Mouse (Mus musculus) liver, embryonic 13.5 days (tissue): ENCODE measurements around the gene Stk31. TPM values are rescaled to one million over a fixed set of nuclear protein-coding genes. Genes with fewer than 3 reads are reported as not detected.
"Not testable (repeated sequence)": the region's sequence is repeated elsewhere in the genome, so short reads cannot be mapped to it uniquely, and the experiment has no call there.

ENCODE experiments used
- ATAC-seq: fragments of 200-750 bp; cut with Nextera tagmentation; 2 replicates; pipeline ENCODE4 v1.8.0; 2017; ENCODE audit warnings: low read depth, mild to moderate bottlenecking, moderate number of reproducible peaks, moderate library complexity
- DNase-seq: peaks from one replicate; pipeline ENCODE4 v3.0.0; 2022
- H3K27ac ChIP-seq: fragments of 300-500 bp; sonication (generic); 2 replicates; pipeline ENCODE4 v1.5.1; 2015; ENCODE audit warnings: moderate library complexity, mild to moderate bottlenecking, inconsistent platforms
- H3K27me3 ChIP-seq: fragments of 300-500 bp; sonication (generic); 2 replicates; pipeline ENCODE4 v1.6.1; 2015; ENCODE audit warnings: mild to moderate bottlenecking, inconsistent platforms
- H3K36me3 ChIP-seq: fragments of 300-500 bp; sonication (generic); 2 replicates; pipeline ENCODE4 v1.6.1; 2015; ENCODE audit warnings: mild to moderate bottlenecking, inconsistent platforms
- H3K4me1 ChIP-seq: fragments of 300-500 bp; sonication (generic); replicated peaks from 2 replicates; pipeline ENCODE4 v1.6.1; 2015; ENCODE audit warnings: inconsistent platforms
- H3K4me2 ChIP-seq: fragments of 300-500 bp; sonication (generic); 2 replicates; pipeline ENCODE4 v1.6.1; 2015; ENCODE audit warnings: inconsistent platforms, mild to moderate bottlenecking, moderate library complexity
- H3K4me3 ChIP-seq: fragments of 300-500 bp; sonication (generic); replicated peaks from 2 replicates; pipeline ENCODE4 v1.5.1; 2015; ENCODE audit warnings: mild to moderate bottlenecking, inconsistent platforms
- H3K9ac ChIP-seq: fragments of 300-500 bp; sonication (generic); 2 replicates; pipeline ENCODE4 v1.6.1; 2015; ENCODE audit warnings: mild to moderate bottlenecking, inconsistent platforms
- H3K9me3 ChIP-seq: fragments of 300-500 bp; sonication (generic); replicated peaks from 2 replicates; pipeline ENCODE4 v1.6.1; 2016; ENCODE audit warnings: inconsistent platforms
- WGBS: fragments of 180-500 bp; shearing (Covaris S2); methylation state at CpG from one replicate; pipeline ENCODE4 v1.1.7; 2015; ENCODE audit not compliant: insufficient replicate concordance; 5-methylcytosine and 5-hydroxymethylcytosine counted together
- polyA plus RNA-seq: library from polyadenylated mRNA; unstranded; fragments of >200 nt; fragmentation: Nextera tagmentation; extraction: Ambion mirVana; gene quantifications from 2 replicates; pipeline ENCODE4 v1.2.1, GENCODE M21; 2015

Gene Stk31
- polyA plus RNA-seq, 1 experiment from 2014 or later: not detected

DNA sequence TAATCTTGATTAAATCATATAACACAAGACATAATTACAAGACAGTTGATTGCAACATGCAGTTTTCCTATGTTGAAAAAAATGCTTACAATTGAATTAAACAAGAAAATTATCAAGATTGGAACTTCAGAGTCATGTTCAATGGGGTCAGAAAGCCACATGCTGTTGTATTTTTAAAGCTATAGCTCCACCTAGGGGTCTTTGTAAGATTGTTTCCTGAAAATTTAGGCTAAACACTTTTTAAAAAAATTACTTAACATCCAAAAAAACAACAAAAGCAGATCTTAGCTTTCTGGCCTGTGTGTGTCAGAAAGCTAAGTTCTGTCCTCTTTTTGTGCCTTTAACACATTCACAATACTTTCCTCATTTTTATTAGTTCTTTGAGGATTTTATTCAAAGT is 3.0 kb downstream of the Stk31 start:
- Histone ChIP-seq H3K9me3 (no peaks in the 10 kb centered on the region), H3K27me3 (no peaks in the 10 kb centered on the region), H3K4me1 (no peaks in the 10 kb centered on the region), H3K4me2 (no peak overlapping the region), H3K4me3 (no peak overlapping the region), H3K27ac (no peak overlapping the region), H3K9ac (no peak overlapping the region), H3K36me3 (no peaks in the 10 kb centered on the region)
- no peak for ATAC-seq
- no peak for DNase-seq

DNA sequence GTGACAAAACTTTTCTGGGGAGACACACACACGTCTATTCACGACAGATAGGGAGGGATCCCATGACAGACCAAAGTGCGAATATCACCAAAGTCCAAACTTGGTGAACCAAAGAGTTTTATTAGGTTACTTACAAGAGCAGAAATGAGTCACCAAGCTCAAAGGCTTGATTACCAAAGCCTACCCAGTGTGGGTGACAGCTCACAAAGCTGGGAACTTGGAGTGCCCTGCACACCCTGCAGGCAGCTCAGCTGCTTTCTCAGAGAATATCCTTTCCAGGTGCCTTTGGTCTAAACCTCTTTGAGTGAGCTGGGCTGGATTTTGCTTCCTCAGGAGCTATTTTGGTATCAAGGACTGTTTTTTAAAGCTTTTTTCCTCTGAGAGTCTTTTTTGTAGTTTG is 15.4 kb downstream of the Stk31 start:
- WGBS: 70% methylated on average over 3 of the region's 3 CpGs
- no peaks in the 10 kb centered on the region for H3K27me3 ChIP-seq
- H3K9ac ChIP-seq: no peak overlapping the region
- no peaks in the 10 kb centered on the region for H3K36me3 ChIP-seq
- H3K4me1 ChIP-seq: no peaks in the 10 kb centered on the region
- ATAC-seq (no peak), DNase-seq (no peak)
- no peak overlapping the region for H3K4me3 ChIP-seq
- H3K27ac ChIP-seq: no peak overlapping the region
- H3K4me2 ChIP-seq: no peak overlapping the region
- no peaks in the 10 kb centered on the region for H3K9me3 ChIP-seq

DNA sequence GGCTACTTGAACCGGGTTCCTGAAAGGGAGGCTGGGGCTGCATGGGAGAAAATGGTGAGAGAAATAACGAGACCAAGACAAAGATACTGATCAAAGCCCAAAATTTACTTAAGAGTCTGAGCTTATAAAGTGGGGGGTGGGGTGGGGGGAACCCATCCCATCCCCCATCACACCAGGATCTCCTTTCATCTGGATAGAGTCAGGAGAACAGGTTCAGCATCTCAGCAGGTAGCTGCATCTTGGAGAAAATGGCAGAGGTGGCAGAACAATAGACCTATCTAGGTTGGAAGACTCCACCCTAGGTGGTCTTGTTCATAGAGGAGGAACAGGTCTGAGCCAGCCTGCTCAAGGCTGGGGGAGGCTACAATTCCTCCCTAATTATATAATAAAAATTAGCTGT is 17.6 kb downstream of the Stk31 start:
- 58% methylated on average over 2 of the region's 2 CpGs for WGBS
- H3K9me3 ChIP-seq, H3K27ac ChIP-seq, H3K27me3 ChIP-seq, H3K4me3 ChIP-seq, H3K4me2 ChIP-seq, ATAC-seq, H3K4me1 ChIP-seq, H3K9ac ChIP-seq, DNase-seq, H3K36me3 ChIP-seq: not testable (repeated sequence)

DNA sequence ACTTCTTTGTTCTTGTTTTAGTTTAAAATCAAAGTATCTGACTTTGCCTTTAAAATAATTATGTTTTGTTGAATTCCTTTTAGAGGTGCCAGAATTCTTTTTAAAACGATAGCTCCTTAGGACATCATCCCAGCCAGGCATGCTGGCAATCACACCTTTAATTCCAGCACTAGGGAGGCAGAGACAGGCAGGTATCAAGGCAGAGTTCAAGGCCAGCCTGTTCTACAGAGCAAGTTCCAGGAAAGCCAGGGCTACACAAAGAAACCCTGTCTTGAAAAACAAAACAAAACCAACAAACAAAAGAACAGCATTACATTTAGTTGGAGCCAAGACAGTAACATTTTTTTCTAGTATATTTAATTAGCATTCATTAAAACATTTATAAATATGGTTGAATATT is 20.6 kb downstream of the Stk31 start:
- no peak for DNase-seq
- Histone ChIP-seq H3K4me1 (no peaks in the 10 kb centered on the region), H3K36me3 (no peaks in the 10 kb centered on the region), H3K4me3 (no peak overlapping the region), H3K9ac (no peak overlapping the region), H3K27me3 (no peaks in the 10 kb centered on the region), H3K27ac (no peak overlapping the region), H3K9me3 (no peaks in the 10 kb centered on the region), H3K4me2 (no peak overlapping the region)
- ATAC-seq: no peak
- WGBS: 70% methylated on average over 1 of the region's 1 CpGs

DNA sequence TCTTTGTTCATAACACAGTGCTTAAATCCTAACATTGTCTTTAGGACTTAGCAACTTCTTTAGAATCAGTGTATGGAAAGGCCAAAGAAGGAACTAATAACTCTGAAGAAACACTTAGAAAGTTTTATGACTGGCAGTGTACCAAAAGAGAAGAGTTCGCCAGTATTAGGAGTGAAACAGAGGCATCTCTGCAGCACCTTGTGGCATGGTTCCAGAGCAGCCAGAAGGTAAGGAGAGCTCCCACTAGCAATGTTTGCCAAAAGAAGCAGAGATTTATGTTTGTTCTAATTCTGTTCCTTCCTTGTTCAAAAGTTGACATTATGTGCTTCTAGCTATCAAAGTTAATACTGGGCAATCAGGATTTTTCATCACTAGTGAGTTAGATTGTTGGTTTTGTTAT is 41.9 kb downstream of the Stk31 start:
- H3K27me3 ChIP-seq: no peaks in the 10 kb centered on the region
- no peaks in the 10 kb centered on the region for H3K4me1 ChIP-seq
- no peak overlapping the region for H3K4me2 ChIP-seq
- ATAC-seq (no peak), DNase-seq (no peak)
- H3K4me3 ChIP-seq: no peak overlapping the region
- no peaks in the 10 kb centered on the region for H3K9me3 ChIP-seq
- H3K9ac ChIP-seq: no peak overlapping the region
- H3K36me3 ChIP-seq: no peaks in the 10 kb centered on the region
- H3K27ac ChIP-seq: no peak overlapping the region
- 51% methylated on average over 1 of the region's 1 CpGs for WGBS

DNA sequence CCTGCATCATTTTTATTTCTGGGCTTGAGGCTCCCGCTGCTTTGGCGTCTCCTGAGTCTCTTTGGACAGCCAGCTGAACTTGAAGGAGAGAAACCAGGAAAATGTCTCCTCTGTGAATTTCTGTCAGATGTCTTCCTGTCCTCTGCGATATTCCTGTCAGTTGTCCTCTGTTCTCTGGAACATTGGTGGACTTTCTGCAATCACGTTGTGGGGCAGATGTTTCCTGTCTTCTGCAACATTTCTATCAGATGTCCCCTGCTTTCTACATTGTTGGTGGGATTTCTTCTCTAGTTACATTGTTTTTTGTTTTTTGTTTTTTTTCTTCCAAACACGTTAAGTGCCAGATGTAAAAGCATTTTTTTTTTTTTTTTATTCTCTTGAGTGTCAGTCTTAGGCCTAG is 62.7 kb downstream of the Stk31 start:
- no peak overlapping the region for H3K9ac ChIP-seq
- H3K4me1 ChIP-seq: no peaks in the 10 kb centered on the region
- no peak for ATAC-seq
- no peaks in the 10 kb centered on the region for H3K27me3 ChIP-seq
- no peaks in the 10 kb centered on the region for H3K36me3 ChIP-seq
- no peak overlapping the region for H3K4me2 ChIP-seq
- H3K9me3 ChIP-seq: no peaks in the 10 kb centered on the region
- H3K27ac ChIP-seq: no peak overlapping the region
- 40% methylated on average over 5 of the region's 5 CpGs for WGBS
- no peak for DNase-seq
- H3K4me3 ChIP-seq: no peak overlapping the region

DNA sequence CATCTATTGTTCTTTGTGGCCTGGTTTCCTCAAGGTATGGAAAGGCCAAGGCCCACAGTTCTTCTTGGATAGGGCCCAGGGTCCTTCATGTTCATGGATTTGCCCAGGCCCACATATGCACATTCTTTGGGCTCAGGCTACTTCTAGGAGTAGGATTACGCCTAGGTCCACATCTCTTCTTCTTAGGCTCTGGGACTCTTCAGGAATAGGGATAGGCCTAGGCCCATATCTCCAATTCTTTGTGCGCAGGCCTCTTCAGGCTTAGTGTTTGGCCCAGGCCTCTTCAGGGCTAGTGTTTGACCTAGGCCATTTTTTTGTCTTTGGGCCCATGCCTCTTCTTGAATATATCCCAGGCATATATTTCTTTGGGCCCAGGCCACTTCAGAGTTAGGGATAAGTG is 87.8 kb downstream of the Stk31 start:
- no peaks in the 10 kb centered on the region for H3K36me3 ChIP-seq
- peaks cover 5% of the 10 kb centered on the region; the same call in 1 of the 2 replicates for H3K9me3 ChIP-seq
- no peaks in the 10 kb centered on the region for H3K4me1 ChIP-seq
- H3K4me2 ChIP-seq: no peak overlapping the region
- H3K4me3 ChIP-seq: no peak overlapping the region
- no peak overlapping the region for H3K27ac ChIP-seq
- no peak for ATAC-seq
- H3K27me3 ChIP-seq: no peaks in the 10 kb centered on the region
- 64% methylated on average over 2 of the region's 2 CpGs for WGBS
- H3K9ac ChIP-seq: no peak overlapping the region
- DNase-seq: no peak

DNA sequence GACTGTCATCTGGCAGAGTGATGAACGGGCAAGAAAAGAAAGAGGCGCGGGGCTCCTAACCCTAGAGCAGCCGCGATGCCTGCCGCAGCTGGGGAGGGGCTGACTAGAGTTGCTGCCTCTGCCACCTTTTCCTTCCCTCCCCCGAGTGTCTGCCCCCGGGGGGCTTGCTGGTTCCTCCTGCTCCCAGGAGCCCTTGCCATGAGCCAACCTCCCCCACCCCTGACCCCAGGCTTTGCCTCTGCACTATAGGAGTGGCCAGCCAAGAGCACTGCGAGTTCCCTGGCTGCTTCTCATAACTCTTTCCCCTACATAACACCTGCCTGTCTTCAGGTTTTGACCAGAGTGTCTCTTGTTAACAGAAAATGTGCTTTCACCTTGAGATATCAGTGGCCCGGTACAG is 96.1 kb downstream of the Stk31 start:
- Histone ChIP-seq H3K27me3 (no peaks in the 10 kb centered on the region), H3K9me3 (no peaks in the 10 kb centered on the region), H3K36me3 (no peaks in the 10 kb centered on the region), H3K27ac (no peak overlapping the region), H3K4me2 (no peak overlapping the region), H3K9ac (no peak overlapping the region), H3K4me1 (no peaks in the 10 kb centered on the region), H3K4me3 (no peak overlapping the region)
- DNase-seq (no peak), ATAC-seq (no peak)
- WGBS: 79% methylated on average over 10 of the region's 10 CpGs

DNA sequence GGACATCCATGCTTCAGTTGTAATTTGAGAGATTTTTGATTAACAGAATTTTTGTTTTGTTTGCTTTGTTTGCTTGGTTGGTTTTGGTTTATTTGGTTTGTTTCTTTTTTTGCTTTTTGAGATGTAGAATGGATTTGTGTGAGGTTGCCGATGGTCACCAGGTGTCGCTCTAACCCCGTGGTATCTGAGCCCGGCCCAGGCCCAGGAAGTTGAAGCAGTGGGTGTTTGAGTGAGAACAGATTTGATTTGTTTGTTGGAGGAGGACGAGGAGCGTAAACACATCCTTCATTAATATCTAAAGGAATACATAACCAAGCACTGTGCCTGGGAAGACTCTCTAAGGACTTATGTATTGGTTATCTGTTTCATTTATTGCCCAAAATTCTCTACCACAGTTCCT is 123.6 kb downstream of the Stk31 start:
- no peak for ATAC-seq
- H3K9ac ChIP-seq: no peak overlapping the region
- H3K36me3 ChIP-seq: no peaks in the 10 kb centered on the region
- no peak overlapping the region for H3K4me2 ChIP-seq
- no peak overlapping the region for H3K4me3 ChIP-seq
- H3K4me1 ChIP-seq: no peaks in the 10 kb centered on the region
- H3K9me3 ChIP-seq: no peaks in the 10 kb centered on the region
- DNase-seq: no peak
- H3K27ac ChIP-seq: no peak overlapping the region
- H3K27me3 ChIP-seq: no peaks in the 10 kb centered on the region
- WGBS: 5% methylated on average over 6 of the region's 6 CpGs

Other genes starting within 250 kb of the Stk31 start
- gene Igf2bp3, start 180.6 kb upstream of the Stk31 start, polyA plus RNA-seq: 21.4 and 25.4 TPM in 2 replicates
- 51.9 and 60.9 TPM in 2 replicates for gene Tra2a, start 131.6 kb upstream of the Stk31 start, polyA plus RNA-seq
- gene Ccdc126, start 76.3 kb upstream of the Stk31 start, polyA plus RNA-seq: 3.0 and 3.4 TPM in 2 replicates
- gene Fam221a, start 27.9 kb upstream of the Stk31 start, polyA plus RNA-seq: 2.6 and 2.8 TPM in 2 replicates